ENCODE assay signal across 7 mouse cellular contexts in genomic region chr11:104272352-104272751, GRCm38 (mm10). TPM values are rescaled to one million over a fixed set of nuclear protein-coding genes. Genes with fewer than 3 reads are reported as not detected.
DNase-seq lines count a peak whose midpoint lies in the region; ATAC-seq lines count a peak whose summit lies in the region.

No protein-coding gene starts in this region.

- peak; percentile 29 for DNase-seq in ovary, postnatal 36 days (ENCODE audit: low spot score)
- DNase-seq in ovary, postnatal 10 days (ENCODE audit: low spot score) = no peak
- DNase-seq in cerebellum, postnatal 14 days = peak; percentile 95 to 96
- peak; percentile 73 to 82 for DNase-seq in heart, postnatal 14 days
- peak; percentile 62 to 81 for DNase-seq in left cerebral cortex, postnatal 10 days (ENCODE audit: extremely low spot score in 1 of 2, low spot score in 2 of 2)
- no peak for DNase-seq in spleen, postnatal 14 days (ENCODE audit: low spot score in 2 of 2)

- no peak for ATAC-seq in granulocyte monocyte progenitor cell, adult 5-6 weeks (replicated peaks; ENCODE audit: poor library complexity, severe bottlenecking)

- intact Hi-C loops in heart, postnatal 14 days (cut with DNase I) = no loop called here
- intact Hi-C loops in left cerebral cortex, postnatal 10 days (cut with DNase I) = no loop called here

RNA-seq across cellular contexts. Expression of gene Mapt, which starts 41.2 kb away (rescaled TPM):
- total RNA-seq in heart, postnatal 14 days (2021) = 10 to 100 TPM; 51.5 to 54.4 TPM
- total RNA-seq in left cerebral cortex, postnatal 10 days (2021) = 100 to 1,000 TPM; 526 to 602 TPM
- not detected in 2 replicates for total RNA-seq in granulocyte monocyte progenitor cell, adult 5-6 weeks (2014; fragmentation: Nextera tagmentation)
- not detected in 2 replicates for total RNA-seq in granulocyte monocyte progenitor cell, adult 5-6 weeks (2017)

Comparison
In these comparisons a context has a peak if more than half of its experiments do, and no peak if none do; other contexts are left out.
1. DNase-seq: peak in ovary, postnatal 36 days (single experiment), cerebellum, postnatal 14 days (2 of 2), heart, postnatal 14 days (2 of 2) and left cerebral cortex, postnatal 10 days (2 of 2); none in ovary, postnatal 10 days (single experiment) and spleen, postnatal 14 days (0 of 2).
2. RNA of gene Mapt, which starts 41.2 kb away (total RNA-seq): 526 to 602 TPM in left cerebral cortex, postnatal 10 days and 51.5 to 54.4 TPM in heart, postnatal 14 days; not detected in granulocyte monocyte progenitor cell, adult 5-6 weeks; every median in the first group is over 10 times any median in the second.